Mouse (Mus musculus) embryonic facial prominence, embryonic 10.5 days (tissue): ENCODE data around the gene Rab8b. TPM values are rescaled to one million over a fixed set of nuclear protein-coding genes. Genes with fewer than 3 reads are reported as not detected.
"Not testable (repeated sequence)": the region's sequence is repeated elsewhere in the genome, so short reads cannot be mapped to it uniquely, and the experiment has no call there.

Source experiments
- DNase-seq: peaks from one replicate; pipeline ENCODE4 v3.0.0-alpha.2; 2017; ENCODE audit warnings: low spot score
- H3K27ac ChIP-seq: fragments of 300-500 bp; sonication (generic); replicated peaks from 2 replicates; pipeline ENCODE4 v1.5.1; 2016; ENCODE audit warnings: mild to moderate bottlenecking
- H3K27me3 ChIP-seq: fragments of 300-500 bp; sonication (generic); replicated peaks from 2 replicates; pipeline ENCODE4 v1.6.1; 2016; ENCODE audit warnings: low read depth, mild to moderate bottlenecking; ENCODE audit not compliant: poor library complexity, severe bottlenecking
- H3K36me3 ChIP-seq: fragments of 300-500 bp; sonication (generic); replicated peaks from 2 replicates; pipeline ENCODE4 v1.6.1; 2016; ENCODE audit warnings: mild to moderate bottlenecking, moderate library complexity
- H3K4me1 ChIP-seq: fragments of 300-500 bp; sonication (generic); 2 replicates; pipeline ENCODE4 v1.6.1; 2016
- H3K4me3 ChIP-seq: fragments of 300-500 bp; sonication (generic); 2 replicates; pipeline ENCODE4 v1.5.1; 2016; ENCODE audit warnings: mild to moderate bottlenecking, moderate library complexity
- H3K9me3 ChIP-seq: fragments of 300-500 bp; sonication (generic); 2 replicates; pipeline ENCODE4 v1.6.1; 2016; ENCODE audit warnings: mild to moderate bottlenecking
- WGBS: fragments of 180-500 bp; shearing (Covaris S2); methylation state at CpG from one replicate; pipeline ENCODE4 v1.1.7; 2016; 5-methylcytosine and 5-hydroxymethylcytosine counted together
- polyA plus RNA-seq: library from polyadenylated mRNA; unstranded; fragments of >200 nt; fragmentation: Nextera tagmentation; extraction: Ambion mirVana; gene quantifications from 2 replicates; pipeline ENCODE4 v1.2.1, GENCODE M21; 2016

Rab8b gene
- polyA plus RNA-seq, 1 experiment from 2014 or later = 21.4 TPM

DNA sequence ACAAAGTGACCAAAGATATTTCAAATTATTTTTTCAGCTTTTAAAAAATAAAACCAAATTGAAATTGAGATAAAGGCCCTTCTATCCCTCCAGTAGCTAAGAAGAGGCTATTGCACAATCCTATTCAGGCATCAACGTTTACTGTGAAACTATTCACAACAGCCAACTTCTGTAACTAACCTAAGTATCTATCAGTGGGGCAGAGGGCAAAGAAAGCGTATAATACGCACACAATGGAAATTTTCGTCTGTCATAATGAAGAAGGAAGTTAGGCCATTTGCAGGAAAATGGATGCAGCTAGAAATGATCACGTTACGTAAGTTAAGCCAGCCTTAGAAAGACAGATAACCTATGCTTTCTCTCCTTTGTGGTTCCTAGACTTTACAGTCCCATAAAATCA, 40.0 kb downstream of the Rab8b start:
- H3K27ac ChIP-seq = no peak overlapping the region
- H3K36me3 ChIP-seq = peaks cover 10% of the 10 kb centered on the region
- no peak overlapping the region for H3K4me3 ChIP-seq
- H3K9me3 ChIP-seq = 0 out of 2 replicates have a peak, but pooled peaks cover 3% of the 10 kb centered on the region
- no peaks in the 10 kb centered on the region for H3K27me3 ChIP-seq
- peaks cover 38% of the 10 kb centered on the region for H3K4me1 ChIP-seq
- WGBS = 83% methylated on average over 6 of the region's 6 CpGs
- no peak for DNase-seq

DNA sequence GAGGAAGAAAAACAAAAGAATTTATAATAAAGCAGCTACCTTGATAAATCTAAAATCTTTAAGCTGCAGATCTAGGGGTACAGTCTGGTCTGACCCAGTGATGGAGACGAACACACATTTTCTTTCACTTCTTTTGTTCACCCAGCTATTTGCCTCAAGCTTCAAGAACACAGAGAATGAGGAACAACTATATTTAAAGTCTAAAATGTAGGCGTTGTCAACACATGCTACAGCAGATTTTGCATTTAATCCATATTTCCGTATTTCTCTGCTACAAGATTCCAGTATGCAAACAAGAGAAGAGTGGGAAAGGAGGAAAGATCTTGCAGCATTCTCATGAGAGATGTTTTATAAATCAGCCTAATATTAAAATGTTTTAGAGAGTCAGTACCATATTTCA, 40.6 kb downstream of the Rab8b start:
- DNase-seq = no peak
- H3K36me3 ChIP-seq = peaks cover 16% of the 10 kb centered on the region
- H3K27me3 ChIP-seq = no peaks in the 10 kb centered on the region
- H3K9me3 ChIP-seq = 0 out of 2 replicates have a peak, but pooled peaks cover 3% of the 10 kb centered on the region
- 91% methylated on average over 3 of the region's 3 CpGs for WGBS
- peaks cover 38% of the 10 kb centered on the region for H3K4me1 ChIP-seq
- no peak overlapping the region for H3K27ac ChIP-seq
- no peak overlapping the region for H3K4me3 ChIP-seq

DNA sequence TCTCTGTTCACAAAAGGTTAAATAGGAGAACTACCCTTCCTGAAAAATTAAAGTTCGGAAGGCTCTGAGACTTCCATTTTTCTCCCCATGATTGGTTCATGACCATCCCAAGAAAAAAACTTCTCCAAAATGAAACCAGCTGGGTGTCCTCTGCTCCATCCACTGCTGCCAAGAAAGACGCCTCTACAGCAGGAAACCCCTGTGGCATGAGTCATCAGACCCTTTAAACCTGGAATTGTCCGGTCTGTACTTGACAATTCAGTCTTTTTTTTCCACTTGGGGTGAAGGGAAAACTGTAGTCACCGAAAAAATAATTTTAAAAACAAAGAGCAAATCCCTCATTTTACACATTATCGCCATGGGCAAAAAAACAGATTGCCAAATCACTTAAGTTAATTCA, 42.9 kb downstream of the Rab8b start:
- Histone ChIP-seq H3K4me3 (no peak overlapping the region), H3K9me3 (0 out of 2 replicates have a peak, but pooled peaks cover 3% of the 10 kb centered on the region), H3K27me3 (no peaks in the 10 kb centered on the region), H3K36me3 (peaks cover 16% of the 10 kb centered on the region), H3K27ac (no peak overlapping the region), H3K4me1 (peaks cover 17% of the 10 kb centered on the region)
- no peak for DNase-seq
- 77% methylated on average over 5 of the region's 5 CpGs for WGBS

DNA sequence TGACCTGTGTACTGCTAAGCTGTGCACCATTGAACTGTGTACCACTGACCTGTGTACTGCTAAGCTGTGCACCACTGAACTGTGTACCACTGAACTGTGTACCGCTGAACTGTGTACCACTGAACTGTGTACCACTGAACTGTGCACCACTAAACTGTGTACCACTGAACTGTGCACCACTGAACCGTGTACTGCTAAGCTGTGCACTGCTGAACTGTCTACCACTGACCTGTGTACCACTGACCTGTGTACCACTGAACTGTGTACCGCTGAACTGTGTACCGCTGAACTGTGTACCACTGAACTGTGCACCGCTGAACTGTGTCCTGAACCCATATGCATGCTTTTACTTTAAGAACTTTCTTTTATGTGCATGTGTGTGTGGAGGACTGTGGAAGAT, 45.2 kb downstream of the Rab8b start:
- 93% methylated on average over 5 of the region's 5 CpGs for WGBS

DNA sequence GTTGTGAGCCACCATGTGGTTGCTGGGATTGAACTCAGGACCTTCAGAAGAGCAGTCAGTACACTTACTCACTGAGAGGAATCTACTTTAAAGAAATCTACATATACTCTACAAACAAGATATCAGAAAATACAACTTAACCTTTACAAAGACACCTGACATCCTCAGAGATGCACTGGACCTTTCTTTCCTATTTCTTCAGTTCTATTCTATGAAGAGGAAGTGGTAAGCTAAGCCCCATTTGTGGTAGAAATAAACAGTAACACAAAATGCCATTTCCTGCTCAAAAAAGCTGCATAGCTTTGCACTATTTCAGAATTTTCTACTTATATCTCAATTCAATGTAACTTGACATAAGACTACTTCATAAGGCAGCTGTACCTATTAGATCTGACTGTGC, 46.0 kb downstream of the Rab8b start:
- no peak overlapping the region for H3K4me3 ChIP-seq
- H3K27me3 ChIP-seq = no peaks in the 10 kb centered on the region
- H3K36me3 ChIP-seq = peaks cover 16% of the 10 kb centered on the region
- peaks cover 6% of the 10 kb centered on the region; the same call in 1 of the 2 replicates for H3K4me1 ChIP-seq
- 0 out of 2 replicates have a peak, but pooled peaks cover 3% of the 10 kb centered on the region for H3K9me3 ChIP-seq
- no peak overlapping the region for H3K27ac ChIP-seq
- no peak for DNase-seq

More for the DNA sequence above, 45.2 kb downstream of the Rab8b start:
- Histone ChIP-seq H3K4me1 (peaks cover 6% of the 10 kb centered on the region; the same call in 1 of the 2 replicates), H3K36me3 (peaks cover 16% of the 10 kb centered on the region), H3K27me3 (no peaks in the 10 kb centered on the region), H3K4me3 (no peak overlapping the region), H3K9me3 (0 out of 2 replicates have a peak, but pooled peaks cover 3% of the 10 kb centered on the region), H3K27ac (no peak overlapping the region)
- DNase-seq = no peak

DNA sequence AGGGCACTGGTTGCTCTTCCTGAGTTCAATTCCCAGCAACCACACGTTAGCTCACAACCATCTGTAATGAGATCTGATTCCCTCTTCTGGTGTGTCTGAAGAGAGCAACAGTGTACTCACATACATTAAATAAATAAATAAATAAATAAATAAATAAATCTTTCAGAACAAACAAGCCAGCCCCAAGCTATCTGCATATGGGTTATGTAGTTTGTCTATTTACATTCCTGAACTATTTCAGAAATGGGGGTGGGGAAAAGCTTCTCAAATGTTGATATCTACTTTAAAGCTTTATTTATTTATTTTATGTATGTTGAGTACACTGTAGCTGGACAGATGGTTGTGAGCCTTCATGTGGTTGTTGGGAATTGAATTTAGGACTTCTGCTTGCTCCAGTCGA, 46.5 kb downstream of the Rab8b start:
- not testable (repeated sequence) for H3K27me3 ChIP-seq, H3K9me3 ChIP-seq, H3K4me1 ChIP-seq, DNase-seq, H3K27ac ChIP-seq, H3K4me3 ChIP-seq
- H3K36me3 ChIP-seq = peaks cover 16% of the 10 kb centered on the region
- 83% methylated on average over 2 of the region's 2 CpGs for WGBS

DNA sequence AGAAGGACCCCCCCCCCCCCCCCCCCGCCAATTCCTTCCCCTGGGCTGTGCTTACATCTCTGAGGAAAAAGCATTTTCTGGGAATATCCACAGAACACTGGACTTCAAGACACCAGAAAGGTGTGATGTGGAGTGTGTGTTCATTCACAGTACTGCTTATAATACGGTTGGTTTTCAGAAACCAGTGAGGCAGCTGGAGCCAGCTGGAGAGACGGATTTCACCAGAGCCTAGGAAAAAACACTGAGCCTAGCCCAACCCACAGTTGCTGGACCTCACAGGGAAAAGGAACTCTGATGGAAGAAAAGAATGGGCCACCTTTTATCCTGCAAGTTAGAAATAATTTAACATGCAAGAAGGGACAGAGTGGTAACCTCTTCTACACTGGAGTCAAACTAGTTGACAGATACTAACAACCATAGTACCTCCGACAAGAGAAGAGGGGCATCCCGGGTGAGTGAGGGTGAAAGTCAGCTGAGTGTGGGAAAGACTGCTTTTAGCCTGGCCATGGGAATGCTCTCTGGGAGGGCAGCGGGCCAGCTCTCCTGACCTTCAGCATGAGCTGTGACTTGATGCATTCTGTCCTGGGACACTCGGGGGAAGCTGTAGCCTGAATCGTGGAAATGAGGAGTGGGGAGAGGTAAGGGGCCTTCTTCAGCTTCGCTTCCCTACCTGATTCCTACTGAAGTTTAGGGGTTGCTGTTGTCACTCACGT, 47.3 kb downstream of the Rab8b start:
- H3K9me3 ChIP-seq = 0 out of 2 replicates have a peak, but pooled peaks cover 3% of the 10 kb centered on the region

DNA sequence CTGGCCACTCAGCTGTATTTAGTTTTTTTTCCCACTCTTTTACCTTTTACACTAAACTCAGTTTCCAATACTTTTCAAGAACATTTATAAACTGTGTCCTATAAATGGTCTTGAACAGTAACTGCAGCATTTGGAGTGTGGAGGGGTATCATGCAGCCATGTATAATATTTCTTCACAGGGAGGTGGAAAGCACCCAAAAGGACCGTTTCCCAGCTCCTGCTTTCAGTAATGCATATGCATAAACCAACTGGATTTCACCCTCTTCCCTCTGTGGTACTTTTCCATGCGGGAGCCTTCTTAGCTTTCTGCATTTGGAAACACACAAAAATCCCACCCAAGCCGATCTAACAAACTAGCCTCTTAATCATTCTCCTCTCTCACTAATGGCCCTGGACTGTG, 54.8 kb downstream of the Rab8b start:
- H3K4me3 ChIP-seq = no peak overlapping the region
- H3K4me1 ChIP-seq = peaks cover 30% of the 10 kb centered on the region
- peaks cover 16% of the 10 kb centered on the region for H3K36me3 ChIP-seq
- no peaks in the 10 kb centered on the region for H3K9me3 ChIP-seq
- H3K27ac ChIP-seq = peak overlapping the region; percentile 65; the same call in 1 of the 2 replicates
- DNase-seq = no peak
- H3K27me3 ChIP-seq = no peaks in the 10 kb centered on the region
- WGBS = 72% methylated on average over 3 of the region's 3 CpGs

More for the DNA sequence above, 47.3 kb downstream of the Rab8b start:
- H3K27me3 ChIP-seq = no peaks in the 10 kb centered on the region
- H3K4me3 ChIP-seq = no peak overlapping the region
- WGBS = 83% methylated on average over 10 of the region's 10 CpGs
- H3K4me1 ChIP-seq = peaks cover 3% of the 10 kb centered on the region; the same call in 1 of the 2 replicates
- peaks cover 16% of the 10 kb centered on the region for H3K36me3 ChIP-seq
- DNase-seq = no peak
- H3K27ac ChIP-seq = no peak overlapping the region

DNA sequence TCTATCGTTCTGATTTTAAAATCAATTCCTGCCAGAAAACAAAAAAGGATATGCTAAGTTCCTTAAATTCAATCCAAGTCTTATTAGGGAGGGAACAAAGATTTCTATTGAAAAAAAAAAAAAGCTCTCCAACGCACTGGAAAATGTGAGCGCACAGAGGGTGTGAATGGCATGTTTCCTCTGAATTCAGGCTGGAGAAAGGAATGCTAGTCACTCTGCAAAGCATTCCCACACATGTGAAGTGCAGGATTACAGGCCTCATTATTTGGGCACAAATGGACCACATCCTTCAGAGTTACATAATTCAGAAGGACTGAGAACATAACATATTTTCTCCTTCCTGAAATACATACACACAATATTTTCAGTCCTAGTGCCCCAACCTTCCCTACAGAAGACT, 56.0 kb downstream of the Rab8b start:
- Histone ChIP-seq H3K36me3 (peaks cover 28% of the 10 kb centered on the region), H3K27ac (no peak overlapping the region), H3K9me3 (no peaks in the 10 kb centered on the region), H3K27me3 (no peaks in the 10 kb centered on the region), H3K4me1 (peaks cover 30% of the 10 kb centered on the region), H3K4me3 (no peak overlapping the region)
- WGBS = 60% methylated on average over 3 of the region's 3 CpGs
- DNase-seq = no peak

DNA sequence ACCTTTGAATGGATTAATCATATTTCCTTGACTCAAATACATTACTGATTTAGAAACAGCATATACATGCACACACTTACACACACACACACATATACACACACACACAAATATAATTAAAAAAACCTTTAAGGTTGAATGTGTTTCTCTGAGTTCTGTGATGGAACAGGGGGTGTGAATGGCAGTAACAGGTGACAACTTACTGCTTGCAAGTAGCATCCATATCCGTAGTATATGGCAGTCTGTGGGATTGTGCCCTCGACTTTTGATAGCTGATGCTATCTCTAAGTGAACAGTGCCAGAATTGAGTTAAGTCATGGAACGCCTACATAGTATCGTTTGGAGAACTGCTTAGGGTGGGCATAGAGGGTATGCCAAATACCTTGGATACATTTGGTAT, 57.3 kb downstream of the Rab8b start:
- Histone ChIP-seq H3K27me3 (no peaks in the 10 kb centered on the region), H3K9me3 (no peaks in the 10 kb centered on the region), H3K4me3 (no peak overlapping the region), H3K36me3 (peaks cover 37% of the 10 kb centered on the region), H3K4me1 (peaks cover 30% of the 10 kb centered on the region), H3K27ac (no peak overlapping the region)
- 95% methylated on average over 4 of the region's 4 CpGs for WGBS
- DNase-seq = no peak

DNA sequence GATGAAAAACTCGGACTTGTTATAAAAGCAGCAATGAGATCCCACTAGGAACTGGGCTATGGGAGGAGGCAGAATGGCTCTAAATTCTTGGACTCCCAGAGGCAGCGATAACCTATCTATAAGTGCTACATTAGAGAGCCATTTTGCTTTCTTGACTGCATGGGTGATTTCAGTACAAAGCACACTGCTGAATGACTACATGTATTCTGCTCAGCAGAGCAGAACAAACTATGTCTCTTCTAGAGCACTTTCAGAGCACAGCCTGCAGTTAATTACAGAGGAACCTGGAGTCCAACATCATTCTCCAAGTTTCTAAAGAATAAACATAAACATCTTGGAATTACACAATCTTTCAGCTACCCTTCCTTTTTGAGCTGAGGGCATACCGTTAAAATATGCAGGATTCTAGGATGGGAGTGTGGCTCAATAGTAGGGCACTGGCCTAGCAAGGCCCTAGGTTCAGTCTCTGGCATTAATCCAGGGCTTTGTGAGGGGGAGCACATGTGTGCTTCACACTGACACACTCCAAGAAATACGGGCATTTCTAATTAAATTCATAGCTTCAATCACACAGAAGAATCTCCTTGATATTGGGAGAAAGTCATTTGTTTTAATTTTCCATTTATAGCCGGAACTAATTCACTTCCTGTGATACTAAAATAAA, 58.3 kb downstream of the Rab8b start:
- Histone ChIP-seq H3K4me1 (peaks cover 30% of the 10 kb centered on the region), H3K4me3 (no peak overlapping the region), H3K27me3 (no peaks in the 10 kb centered on the region), H3K9me3 (no peaks in the 10 kb centered on the region), H3K27ac (no peak overlapping the region; the same call in 1 of the 2 replicates), H3K36me3 (peaks cover 37% of the 10 kb centered on the region)
- WGBS = 80% methylated on average over 5 of the region's 5 CpGs
- no peak for DNase-seq

DNA sequence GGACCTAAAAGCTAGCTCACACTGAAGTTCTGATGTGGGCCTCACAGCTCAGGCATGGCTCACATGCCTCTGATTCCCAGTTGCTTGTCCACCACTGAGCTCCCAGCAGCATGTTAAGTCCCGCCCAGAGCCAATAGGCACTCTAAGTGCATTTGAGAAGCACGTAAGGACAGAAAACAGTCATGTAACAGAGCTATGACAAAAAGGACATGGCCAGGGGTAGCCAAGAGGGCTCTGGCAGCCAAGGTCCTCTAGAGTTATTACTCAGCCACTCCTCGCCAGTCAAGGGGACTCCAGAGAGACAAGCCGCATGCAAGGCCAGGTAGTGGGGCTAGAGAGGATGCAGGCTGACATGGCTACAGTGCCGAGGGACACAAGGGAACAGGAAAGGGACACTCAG, 60.0 kb downstream of the Rab8b start:
- WGBS = 95% methylated on average over 5 of the region's 5 CpGs
- peaks cover 37% of the 10 kb centered on the region for H3K36me3 ChIP-seq

DNA sequence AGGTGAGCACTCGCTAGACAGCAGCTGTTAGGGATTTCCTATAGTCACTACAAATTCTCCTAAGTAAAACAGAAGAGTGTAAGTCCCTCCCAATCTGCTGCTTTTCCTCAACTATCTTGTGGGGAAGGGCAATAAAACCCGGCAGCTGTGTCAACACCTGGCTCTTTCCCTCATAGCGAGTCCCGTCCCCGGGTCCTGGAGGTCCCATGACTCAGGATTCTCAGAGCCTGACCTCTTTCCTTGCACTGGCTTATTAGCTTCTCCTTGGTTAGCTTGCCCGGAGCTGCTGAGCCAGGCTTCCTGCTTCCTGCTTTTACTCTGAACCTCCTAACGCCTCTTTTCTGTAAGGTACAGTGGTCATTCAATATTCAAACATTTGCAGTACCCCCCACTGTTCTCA, 63.6 kb downstream of the Rab8b start:
- 65% methylated on average over 7 of the region's 7 CpGs for WGBS
- Histone ChIP-seq H3K36me3 (peaks cover 39% of the 10 kb centered on the region), H3K27ac (no peak overlapping the region), H3K9me3 (no peaks in the 10 kb centered on the region), H3K4me3 (no peak overlapping the region), H3K4me1 (peaks cover 4% of the 10 kb centered on the region; the same call in 1 of the 2 replicates), H3K27me3 (no peaks in the 10 kb centered on the region)
- DNase-seq = peak; percentile 44

More for the DNA sequence above, 60.0 kb downstream of the Rab8b start:
- no peak overlapping the region for H3K4me3 ChIP-seq
- no peak for DNase-seq
- no peaks in the 10 kb centered on the region for H3K9me3 ChIP-seq
- peaks cover 25% of the 10 kb centered on the region for H3K4me1 ChIP-seq
- H3K27me3 ChIP-seq = no peaks in the 10 kb centered on the region
- no peak overlapping the region for H3K27ac ChIP-seq
